Mouse (Mus musculus) heart, postnatal 14 days (tissue): ENCODE results near the gene Zfp286. TPM values are rescaled to one million over a fixed set of nuclear protein-coding genes. Genes with fewer than 3 reads are reported as not detected.

Experiments used
- DNase-seq, 2 experiments: peaks; one replicate each; pipeline ENCODE4 v3.0.0; 2021 to 2022
- intact Hi-C: fragments of 180-260 bp; cut with DNase I; formaldehyde crosslinking; loops from one replicate; pipeline ENCODE4 v1.15.1; 2025
- long read RNA-seq, 2 experiments: library from polyadenylated mRNA; stranded (forward); transcript quantifications; one replicate each; pipeline ENCODE4 v2.0.0; 2021
- total RNA-seq, 2 experiments: library from RNA; stranded (reverse); gene quantifications; 2 replicates each; pipeline ENCODE4 v1.2.3; 2021

The Zfp286 gene
- total RNA-seq: 1 to 10 TPM; 1.0 to 1.4 TPM
- long read RNA-seq, experiment 1, partial matches to known transcripts: 0 of 2 reads
- long read RNA-seq, experiment 1, other reads (novel, unspliced or antisense): 1 of 2 reads
- long read RNA-seq, experiment 2, partial matches to known transcripts: 0 of 4 reads
- long read RNA-seq, experiment 2, other reads (novel, unspliced or antisense): 0 of 4 reads

DNA sequence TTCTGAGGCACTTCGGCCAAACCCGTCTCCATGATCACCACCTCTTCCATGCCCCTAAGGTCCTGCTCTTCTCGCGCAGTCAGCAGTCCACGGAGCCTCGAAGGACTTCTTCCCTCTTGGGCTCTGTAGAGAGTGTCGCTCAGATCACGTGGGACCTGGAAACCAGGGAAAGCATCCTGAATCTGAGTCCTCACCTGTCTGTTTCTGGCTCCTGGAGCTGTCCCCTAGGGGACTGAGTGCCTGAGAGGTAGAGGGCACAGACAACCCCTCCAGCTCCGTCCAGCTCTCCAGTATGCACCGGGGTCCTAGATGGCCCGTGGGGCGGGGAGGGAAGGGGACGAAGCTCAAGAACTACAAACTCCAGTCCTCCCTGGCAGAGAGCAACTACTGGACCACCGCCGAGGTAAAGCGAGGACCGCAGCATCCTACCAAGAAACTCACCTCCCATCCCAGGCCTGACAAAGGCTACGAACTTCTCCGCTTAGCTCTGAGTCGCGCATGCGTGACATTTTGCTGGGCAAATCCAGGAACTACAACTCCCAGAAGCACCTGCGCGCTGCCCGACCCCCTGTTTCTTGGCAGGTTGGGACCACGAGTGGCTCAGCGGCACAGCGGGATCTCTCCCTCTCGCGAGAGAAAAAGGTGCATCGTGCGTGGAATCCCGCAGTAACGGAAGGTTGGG, at the start of gene Zfp286:
Gene Zfp286, minus strand, starts transcription at position 528 of the 682 bp plus-strand sequence.
- intact Hi-C loops: no loop called here
- DNase-seq: peak; percentile 76 to 85

DNA sequence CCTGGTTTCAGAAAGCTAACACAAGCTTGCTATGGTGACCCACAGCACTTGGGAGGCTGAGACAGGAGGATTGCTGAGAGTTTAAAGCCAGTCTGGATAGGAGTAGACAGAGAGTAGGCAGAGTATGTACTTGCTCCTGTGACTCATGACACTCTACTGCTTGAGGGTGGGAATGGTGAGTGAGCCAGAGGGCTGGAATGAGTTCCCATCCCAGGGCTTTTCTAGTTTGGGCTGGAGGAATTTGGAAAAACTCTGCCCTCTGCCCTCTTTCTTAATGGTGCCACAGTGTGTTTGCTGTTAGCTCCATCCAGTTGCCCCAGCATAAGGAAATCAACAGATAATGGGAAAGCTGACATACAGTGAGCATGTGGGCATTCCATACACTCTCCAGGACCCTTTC, 42.6 kb upstream of the Zfp286 start:
- intact Hi-C loops: no loop called here
- no peak for DNase-seq

DNA sequence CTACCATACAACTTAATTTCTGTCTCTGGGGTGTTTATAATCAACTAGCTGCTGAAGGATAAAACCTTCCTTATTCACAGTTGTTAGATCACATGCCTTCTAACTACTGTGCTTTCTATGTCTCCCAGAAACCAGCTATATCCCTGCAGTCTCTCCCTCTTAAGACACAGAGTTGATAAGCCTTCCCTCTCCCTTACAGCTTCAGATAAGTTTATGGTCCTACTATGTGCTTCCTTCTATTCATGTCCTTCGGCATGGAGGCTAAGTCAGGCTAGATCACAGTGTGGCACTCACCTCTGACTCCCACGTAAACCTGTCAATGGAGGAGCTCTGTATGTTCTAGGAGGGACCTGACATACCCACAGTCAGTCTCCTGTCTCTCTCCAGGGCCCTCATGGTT, 41.1 kb upstream of the Zfp286 start:
- DNase-seq: no peak
- intact Hi-C loops: no loop called here

DNA sequence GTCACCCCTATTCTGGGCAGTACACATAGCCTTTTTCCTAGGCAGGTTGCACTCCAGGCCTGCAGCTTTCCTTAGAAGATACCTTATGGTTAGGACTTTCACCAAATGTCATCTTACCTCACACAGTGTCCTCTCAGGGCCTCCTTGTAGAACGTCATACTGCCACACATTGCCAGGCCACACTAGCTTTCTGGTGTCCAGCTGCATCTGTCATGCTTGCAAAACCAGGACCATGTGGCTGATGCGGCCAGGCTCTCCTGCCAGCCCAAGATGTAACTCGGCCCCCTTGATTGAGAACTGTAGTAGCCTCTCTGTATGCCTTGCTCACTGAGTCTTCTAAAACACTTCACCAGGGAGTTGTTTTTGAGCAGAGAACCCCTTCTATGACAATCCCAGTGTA, 38.6 kb upstream of the Zfp286 start:
- intact Hi-C loops: loop anchor here (10.0 kb wide), 1 partner anchor 307 kb away; no protein-coding TSS in a partner anchor

DNA sequence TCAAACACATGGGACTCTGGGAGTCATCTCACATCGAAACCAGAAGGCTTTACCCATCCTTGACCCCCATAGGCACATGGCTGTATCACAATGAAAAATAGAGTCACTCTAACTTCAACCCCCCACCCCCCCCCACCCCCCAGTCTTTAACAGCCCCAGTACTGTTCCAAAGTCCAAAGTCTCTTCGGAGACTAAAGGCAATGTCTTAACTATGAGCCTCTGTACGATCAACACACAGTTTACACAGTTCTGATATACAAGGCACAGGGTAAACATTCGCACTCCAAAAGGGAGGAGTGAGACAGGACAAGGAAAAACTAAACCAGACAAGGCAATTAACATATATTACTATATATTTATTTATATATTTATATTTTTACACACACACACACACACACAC, 37.9 kb upstream of the Zfp286 start:
- DNase-seq: no peak
- intact Hi-C loops: loop anchor here (10.0 kb wide), 1 partner anchor 308 kb away; no protein-coding TSS in a partner anchor

More for the DNA sequence above, 38.6 kb upstream of the Zfp286 start:
- DNase-seq: no peak

DNA sequence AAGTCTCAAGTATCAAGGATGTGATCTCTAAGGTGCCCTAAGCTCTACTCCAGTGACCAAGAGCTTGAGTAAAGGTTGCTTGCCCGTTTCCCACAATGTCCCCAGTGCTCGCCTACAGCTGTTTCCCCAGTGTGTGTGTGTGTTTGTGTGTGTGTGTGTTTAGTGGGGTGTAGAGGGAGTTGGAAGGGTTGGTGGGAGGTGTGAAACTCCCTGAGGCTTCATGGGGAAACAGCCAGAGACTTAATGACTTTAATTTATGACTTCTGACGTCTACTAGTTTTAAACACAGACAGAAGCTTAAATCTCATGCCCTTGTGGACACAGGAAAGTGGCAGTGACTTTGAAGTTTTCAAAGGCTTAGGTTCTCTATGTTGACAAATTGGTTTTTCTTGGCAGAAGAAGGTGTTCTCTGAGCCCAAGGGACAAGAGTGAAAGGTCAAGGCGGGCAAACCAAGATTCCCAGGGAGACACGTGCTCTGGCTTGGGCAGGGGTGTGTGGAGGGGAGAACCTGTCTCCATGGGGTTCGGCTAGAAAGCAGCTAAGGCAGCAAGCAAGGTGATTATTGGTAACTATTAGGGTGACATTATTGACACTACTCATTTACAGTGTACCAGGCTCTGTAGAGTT, 37.0 kb upstream of the Zfp286 start:
- no peak for DNase-seq
- intact Hi-C loops: loop anchor here (10.0 kb wide), 1 partner anchor 309 kb away; no protein-coding TSS in a partner anchor

DNA sequence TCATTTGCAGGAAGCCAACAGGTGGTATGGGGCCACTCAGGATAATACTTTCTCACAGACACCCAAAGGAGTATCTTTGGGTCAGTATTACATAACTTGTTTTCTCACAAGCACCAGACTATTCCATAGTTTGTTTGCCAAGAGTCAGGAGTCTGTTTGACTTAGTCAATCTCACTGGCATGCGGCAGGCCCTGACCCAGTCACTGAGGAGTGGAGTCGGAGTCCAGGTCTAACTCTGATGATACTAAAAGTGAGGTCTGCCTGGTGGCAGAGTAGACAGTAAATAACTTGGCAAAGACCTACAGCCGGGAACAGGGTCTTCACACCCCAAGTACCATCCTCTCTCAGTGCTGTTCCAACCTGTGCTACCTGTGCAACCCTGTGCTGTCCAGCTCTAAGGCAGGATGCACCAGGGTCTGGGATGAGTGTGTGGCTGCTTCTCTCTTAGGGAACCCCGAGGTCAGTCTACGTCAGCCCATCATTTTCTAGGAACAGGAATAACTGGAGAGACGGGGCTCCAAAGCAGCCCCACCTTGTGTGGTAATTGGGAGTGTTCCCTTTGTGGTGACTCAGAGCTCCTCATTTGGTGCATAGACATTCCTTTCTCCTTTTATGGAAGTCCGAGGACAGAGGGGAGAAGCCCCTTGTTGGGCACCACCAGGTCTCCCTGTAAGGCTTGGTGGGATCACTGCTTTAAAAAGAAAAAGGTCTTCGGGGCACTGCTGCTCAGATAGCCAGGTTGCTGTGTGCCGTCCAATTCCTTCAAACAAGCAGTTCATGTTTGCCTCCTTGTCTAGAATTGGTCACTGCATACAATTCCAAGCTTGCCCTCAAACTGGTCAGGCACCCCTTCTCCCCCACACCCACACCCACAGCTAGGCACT, 36.2 kb upstream of the Zfp286 start:
- intact Hi-C loops: loop anchor here (10.0 kb wide), 1 partner anchor 309 kb away; no protein-coding TSS in a partner anchor
- DNase-seq: no peak

DNA sequence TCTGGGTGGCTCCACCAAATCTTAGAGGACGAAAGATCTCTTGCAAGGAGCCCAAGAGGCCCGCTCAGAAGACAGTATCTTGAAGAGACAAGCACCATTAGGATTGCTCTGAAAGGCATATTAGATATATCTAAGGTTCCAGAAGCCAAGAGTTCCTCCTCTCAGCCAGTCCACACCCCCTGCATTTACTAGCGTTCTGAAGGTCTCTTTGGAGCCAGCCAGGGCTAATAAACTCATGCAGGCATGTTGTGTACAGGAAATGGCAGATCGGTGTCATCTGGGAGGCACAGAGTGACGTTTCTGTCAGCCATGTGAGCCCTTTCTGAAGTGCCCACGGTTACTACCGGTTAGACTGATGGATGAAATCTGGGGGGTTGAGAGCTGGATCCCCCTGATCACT, 34.9 kb upstream of the Zfp286 start:
- DNase-seq: no peak
- intact Hi-C loops: loop anchor here (10.0 kb wide), 1 partner anchor 311 kb away; no protein-coding TSS in a partner anchor

DNA sequence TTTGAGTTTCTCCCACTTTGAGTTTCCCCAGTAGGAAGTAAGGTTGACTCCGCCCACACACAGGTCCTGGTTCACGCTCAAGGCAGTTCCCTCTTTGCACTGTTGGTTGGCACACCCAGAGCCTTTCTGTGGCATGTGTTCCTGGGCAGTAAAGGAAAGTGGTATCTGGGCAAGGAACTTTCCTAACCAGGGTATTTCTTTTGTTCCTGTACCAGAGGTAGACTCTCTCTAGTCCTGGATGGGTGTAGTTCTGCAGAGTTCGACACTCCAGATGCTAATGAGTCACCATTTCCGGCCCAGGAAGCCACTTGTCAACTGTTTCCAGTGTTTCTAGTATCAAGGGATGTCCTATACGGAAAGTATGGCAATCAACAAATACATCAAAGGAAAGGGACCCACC, 32.6 kb upstream of the Zfp286 start:
- peak; percentile 23 to 27 for DNase-seq
- intact Hi-C loops: loop anchor here (2.0 to 10.0 kb wide), 2 partner anchors 25 to 313 kb away; partner anchors contain the start of gene Fbxw10

DNA sequence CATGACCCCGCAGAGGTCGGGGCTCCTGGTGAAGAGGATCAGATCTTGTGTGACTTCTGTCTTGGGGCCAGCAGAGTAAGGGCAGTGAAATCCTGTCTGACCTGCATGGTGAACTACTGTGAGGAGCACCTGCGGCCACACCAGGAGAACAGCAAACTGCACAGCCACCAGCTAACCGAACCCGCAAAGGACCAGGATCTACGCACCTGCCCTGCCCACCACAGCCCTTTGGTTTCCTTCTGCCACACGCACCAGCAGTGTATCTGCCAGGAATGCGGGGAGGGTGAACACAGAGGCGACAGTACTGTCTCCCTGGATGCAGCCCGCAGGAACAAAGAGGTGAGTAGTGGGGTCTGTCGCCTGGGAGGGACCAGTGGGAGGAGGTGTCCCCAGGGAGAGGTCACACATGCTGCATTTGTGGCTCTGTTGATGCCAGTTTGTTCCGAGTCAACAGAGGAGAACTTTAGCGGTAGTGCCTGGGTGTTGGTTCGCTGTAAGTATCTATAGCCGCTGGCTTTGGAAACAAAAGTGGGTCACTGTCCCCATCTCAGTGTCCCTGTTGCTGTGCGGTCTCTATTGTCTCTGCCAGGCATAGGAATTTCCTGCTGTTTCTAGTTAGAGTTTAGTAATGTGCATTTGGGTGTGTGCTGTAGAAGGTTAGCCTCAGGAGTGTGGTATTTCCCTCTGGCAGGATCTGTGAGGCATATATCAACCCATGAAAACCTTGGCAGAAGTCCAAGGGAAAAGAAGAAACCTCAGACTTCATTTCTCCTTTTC, 31.6 kb upstream of the Zfp286 start:
- peak; percentile 30 to 35 for DNase-seq
- intact Hi-C loops: loop anchor here (2.0 to 10.0 kb wide), 2 partner anchors 26 to 314 kb away; partner anchors contain the start of gene Fbxw10

DNA sequence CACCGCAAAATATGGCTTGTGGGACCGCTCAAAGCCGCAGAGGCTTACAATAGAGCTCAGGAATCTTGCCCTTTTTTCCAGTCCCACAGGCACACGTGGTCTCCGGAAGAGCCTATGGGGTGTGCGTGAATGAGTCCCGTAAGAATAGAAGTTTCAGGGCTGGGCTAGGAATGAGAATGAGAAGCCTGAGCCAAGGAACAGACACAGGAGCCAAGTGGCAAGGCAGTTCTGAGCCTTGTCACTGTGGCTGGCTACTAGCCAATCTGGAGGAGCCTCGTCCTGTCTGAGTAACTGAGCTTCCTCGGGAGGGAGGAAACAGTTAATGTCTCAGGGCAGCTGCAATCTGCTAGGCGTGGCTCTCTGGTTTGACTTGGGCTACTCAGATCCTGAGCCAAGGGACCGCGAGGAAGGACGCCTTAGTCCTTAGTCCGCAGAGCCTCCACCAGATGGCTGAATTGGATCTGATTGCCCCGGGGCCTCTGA, 30.8 kb upstream of the Zfp286 start, which contains the start of gene Trim16:
Gene Trim16, plus strand, starts transcription at position 173 of the 483 bp plus-strand sequence.
- DNase-seq: peak; percentile 76 to 86
- intact Hi-C loops: loop anchor here (2.0 to 10.0 kb wide), 2 partner anchors 27 to 315 kb away; partner anchors contain the start of gene Fbxw10

DNA sequence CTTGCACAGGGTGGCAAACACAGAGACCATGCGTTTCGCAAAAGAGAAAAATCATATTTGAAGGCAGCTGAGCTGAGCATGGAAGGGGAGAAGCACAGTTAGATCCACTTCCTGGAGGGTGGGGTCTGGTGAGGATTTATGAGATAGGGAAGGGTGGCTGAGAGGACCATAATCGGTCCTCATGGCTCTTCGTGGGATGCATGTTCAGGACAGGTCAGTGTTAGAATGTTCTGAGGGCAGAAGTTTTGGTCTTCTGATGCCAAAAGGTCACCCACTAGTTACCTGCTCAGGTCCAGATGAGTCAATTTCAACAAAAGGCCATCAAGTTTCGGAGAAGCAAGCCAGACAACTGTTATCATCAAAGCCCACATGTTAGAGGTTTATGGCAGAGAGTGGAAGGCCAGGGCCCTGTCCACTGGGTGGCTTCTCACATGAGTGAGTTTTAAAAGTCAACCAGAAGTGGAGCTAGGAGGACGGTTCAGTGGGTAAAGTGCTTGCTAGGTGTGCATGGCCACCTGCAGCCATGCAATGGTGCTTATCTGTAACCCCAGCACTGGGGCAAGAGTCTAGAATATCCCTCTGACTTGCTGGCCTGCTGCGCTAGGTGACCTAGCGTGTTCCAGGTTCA, 29.9 kb upstream of the Zfp286 start:
- intact Hi-C loops: loop anchor here (5.0 kb wide), 1 partner anchor 217 kb away; no protein-coding TSS in a partner anchor
- DNase-seq: no peak

DNA sequence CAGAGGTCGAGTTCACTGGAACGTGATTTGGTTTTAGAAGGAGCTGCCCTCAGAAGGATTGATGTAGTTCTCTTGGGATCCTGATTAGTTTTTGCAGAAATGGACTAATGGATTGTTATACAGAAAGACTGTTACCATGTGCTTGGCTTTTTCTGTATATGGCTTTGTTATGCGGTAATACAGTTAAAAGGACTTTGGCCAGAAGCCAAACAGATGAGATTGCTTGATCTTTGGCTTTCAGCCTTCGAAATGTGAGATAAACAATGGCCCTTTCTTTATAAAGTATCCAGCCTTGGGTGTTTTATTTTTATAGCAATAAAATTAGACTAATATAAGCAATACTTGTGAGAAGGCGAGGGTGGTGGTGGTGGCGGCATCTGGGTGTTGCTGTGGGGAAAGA, 27.3 kb upstream of the Zfp286 start:
- no peak for DNase-seq
- intact Hi-C loops: loop anchor here (5.0 kb wide), 1 partner anchor 214 kb away; no protein-coding TSS in a partner anchor

DNA sequence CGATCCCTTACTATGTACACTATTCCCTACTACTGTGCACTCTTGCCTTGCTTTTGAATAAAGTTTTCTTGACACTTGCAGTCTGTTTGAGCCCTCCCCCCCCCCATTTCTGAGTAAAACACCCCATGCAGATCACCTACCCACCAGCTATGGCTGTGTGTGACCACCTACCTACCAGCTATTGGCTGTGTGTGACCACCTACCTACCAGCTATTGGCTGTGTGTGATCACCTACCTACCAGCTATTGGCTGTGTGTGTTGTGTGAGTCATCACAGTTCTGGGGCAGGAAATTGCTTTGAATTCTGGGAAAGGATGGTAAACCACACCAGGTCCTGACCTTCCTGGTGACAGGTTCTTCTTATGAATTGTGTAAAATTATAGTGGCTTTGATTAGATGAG, 26.2 kb upstream of the Zfp286 start:
- DNase-seq: no peak
- intact Hi-C loops: loop anchor here (5.0 kb wide), 1 partner anchor 213 kb away; no protein-coding TSS in a partner anchor

DNA sequence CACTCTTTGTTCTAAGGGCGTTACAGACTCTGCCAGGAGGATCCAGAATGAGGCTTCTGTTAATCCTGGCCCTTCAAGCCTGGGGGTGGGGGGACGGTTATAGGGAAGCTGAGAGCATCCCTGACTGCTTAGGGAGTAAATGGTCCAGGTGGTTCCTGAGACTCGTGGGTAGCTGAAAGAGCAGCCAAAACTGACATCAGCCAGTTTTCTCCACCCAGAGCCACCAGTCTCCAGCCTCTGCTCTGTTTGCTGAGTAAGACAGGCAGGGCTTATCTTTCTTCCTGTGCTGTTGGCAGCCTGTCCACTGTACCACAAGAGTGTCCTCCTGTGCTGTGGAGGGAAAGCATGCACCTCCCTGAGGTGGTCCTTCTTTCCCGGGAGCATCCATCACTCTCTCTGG, 25.4 kb upstream of the Zfp286 start:
- intact Hi-C loops: loop anchor here (5.0 kb wide), 2 partner anchors 38 to 212 kb away; no protein-coding TSS in a partner anchor
- no peak for DNase-seq

DNA sequence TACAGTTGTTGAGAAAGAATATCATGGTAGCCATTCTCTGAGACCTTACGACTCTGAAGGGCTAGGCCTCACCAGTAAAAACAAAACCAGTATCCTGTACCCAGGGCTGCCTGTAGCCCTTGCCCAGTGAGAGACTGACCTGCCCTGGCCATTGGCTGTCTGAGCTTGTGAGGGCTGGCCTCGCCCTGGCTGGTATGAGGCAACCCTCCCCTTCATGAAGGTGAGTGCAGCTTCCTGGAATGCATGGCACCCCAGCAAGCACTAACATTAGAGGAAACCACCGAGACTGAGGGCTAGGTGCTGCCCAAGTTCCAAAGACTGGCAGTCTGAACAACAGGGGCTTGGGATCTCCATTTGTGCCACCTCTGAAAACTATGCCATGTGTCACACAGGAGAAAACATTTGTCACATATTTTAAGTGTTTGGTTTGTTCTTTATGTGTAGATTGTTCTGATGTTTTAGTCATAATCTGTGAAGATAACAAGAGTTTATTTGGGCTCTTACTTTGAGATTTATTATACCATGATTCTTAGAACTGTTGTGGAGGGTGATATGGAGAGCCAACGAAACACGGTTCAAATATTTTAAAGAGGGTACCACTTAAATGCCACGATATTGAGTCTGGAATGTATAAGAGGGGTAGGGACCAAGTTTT, 24.8 kb upstream of the Zfp286 start:
- DNase-seq: no peak
- intact Hi-C loops: loop anchor here (5.0 kb wide), 1 partner anchor 38 kb away; no protein-coding TSS in a partner anchor

DNA sequence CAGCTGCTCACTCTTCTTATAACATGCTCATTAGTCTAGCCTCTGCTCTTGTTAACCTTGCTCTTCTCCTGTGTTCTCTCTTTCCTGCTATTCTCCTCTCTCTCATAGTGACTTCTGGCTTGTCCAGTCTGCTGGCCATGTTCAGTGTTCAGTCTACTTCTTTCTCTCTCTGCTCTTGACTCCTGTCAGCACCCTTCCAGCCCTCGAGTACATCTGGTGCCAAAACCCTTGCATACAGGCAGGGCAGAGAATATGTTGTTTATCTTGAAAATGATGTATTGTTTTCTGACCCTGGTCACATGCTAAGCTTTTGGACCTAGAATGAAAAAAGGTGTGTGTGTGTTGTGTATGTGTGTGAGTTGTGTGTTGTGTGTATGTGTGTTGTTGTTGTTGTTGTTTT, 24.2 kb upstream of the Zfp286 start:
- intact Hi-C loops: loop anchor here (5.0 kb wide), 1 partner anchor 39 kb away; no protein-coding TSS in a partner anchor
- no peak for DNase-seq

DNA sequence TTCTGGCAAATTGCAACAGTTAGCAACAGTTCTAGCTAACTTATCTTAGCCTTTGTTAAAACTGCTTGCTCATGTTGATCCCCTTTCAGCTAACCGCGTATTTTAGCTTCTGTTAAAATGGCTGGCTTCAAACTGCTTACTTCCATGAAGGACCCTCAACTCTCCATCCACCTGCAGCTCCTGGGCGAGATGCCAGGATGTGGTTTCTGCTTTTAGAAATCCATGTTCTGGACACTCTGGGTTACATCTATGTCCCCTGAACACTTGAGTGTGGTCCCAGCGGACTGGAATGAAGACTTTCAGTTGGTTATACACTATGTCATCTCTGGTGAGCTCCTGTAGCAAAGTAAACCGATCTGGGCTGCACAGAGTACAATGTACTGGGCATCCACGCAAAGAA, 23.0 kb upstream of the Zfp286 start:
- no peak for DNase-seq
- intact Hi-C loops: loop anchor here (5.0 kb wide), 1 partner anchor 40 kb away; no protein-coding TSS in a partner anchor
